ENCODE assay signal across 11 mouse cellular contexts in the genomic region with DNA sequence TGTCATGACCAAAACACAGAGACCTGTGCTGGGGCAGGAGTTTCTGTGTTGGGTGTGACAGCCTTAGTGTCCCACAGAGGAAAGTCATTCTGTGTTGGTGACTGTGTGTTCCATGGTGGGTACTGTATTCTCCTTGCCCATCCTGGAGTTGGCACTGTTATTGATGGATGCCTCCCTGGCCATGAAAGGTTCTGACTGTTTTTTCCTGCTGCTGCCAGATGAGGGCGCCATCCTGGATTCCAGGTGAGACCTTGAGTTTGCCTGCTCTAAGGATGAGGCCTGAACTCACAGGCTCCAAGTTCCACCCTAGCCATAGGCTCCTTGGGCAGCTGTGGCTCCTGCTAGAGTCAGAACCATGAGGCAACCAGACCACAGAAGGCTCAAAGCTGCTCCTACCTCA. TPM values are rescaled to one million over a fixed set of nuclear protein-coding genes. Genes with fewer than 3 reads are reported as not detected.
A peak's percentile ranks its signal among the peaks of the same experiment; 100 is the strongest.
DNase-seq lines count a peak whose midpoint lies in the region; ATAC-seq and TF ChIP-seq lines count a peak whose summit lies in the region.
"Had no signal": no experiment of that assay in that cellular context is flagged by ENCODE, and none has a peak within 500 bp of the region (broad histone marks: within the 10 kb centered on the region; RNA-seq: fewer than 3 reads in every experiment).

No protein-coding gene starts in this region.

- no peaks in the 10 kb centered on the region for H3K9me3 ChIP-seq in ES-E14 (ENCODE audit: control insufficient read depth, insufficient read depth, low read depth, low read length)
- H3K9me3 ChIP-seq: heart, embryonic 13.5 days had no signal

- DNase-seq in cerebellum, adult 2 months = peak in 1 of 2 experiments; percentile 27
- no peak for DNase-seq in cerebellum, postnatal 4 days (ENCODE audit: low spot score in 2 of 2)
- no peak for DNase-seq in layer of hippocampus, adult 2 months (ENCODE audit: low spot score in 2 of 2)
- no peak for DNase-seq in layer of hippocampus, postnatal 36 days
- DNase-seq in ES-E14 (ENCODE audit: low read depth, low spot score) = peak; percentile 50
- peak; percentile 43 for DNase-seq in induced T-regulatory cell, adult 2 months (ENCODE audit: low read depth)
- DNase-seq in ovary, adult 18-20 months (ENCODE audit: low spot score) = no peak
- DNase-seq: layer of hippocampus, adult 9-11 months had no signal

- no peak for ATAC-seq in granulocyte monocyte progenitor cell, adult 5-6 weeks (replicated peaks; ENCODE audit: poor library complexity, severe bottlenecking)
- ATAC-seq: Patski had no signal

- TF ChIP-seq CTCF in cerebellum, adult 2 months (IDR thresholded peaks at IDR 0.05; ENCODE audit: borderline replicate concordance, insufficient read depth, low read depth, low read length) = peak; percentile 42; the same call in 1 of the 2 replicates
- TF ChIP-seq CTCF in layer of hippocampus, adult 2 months (conservative IDR thresholded peaks at IDR 0.05) = peak; percentile 68

- no peak overlapping the region for H3K27ac ChIP-seq in cerebellum, adult 2 months (ENCODE audit: insufficient read depth, low read length)
- no peak overlapping the region for H3K27ac ChIP-seq in layer of hippocampus, adult 2 months
- H3K27ac ChIP-seq in ES-E14 (ENCODE audit: insufficient read depth, low read depth, low read length, poor library complexity, severe bottlenecking) = no peak overlapping the region
- H3K27ac ChIP-seq: heart, embryonic 13.5 days had no signal

- H3K4me3 ChIP-seq in cerebellum, adult 2 months (replicated peaks; ENCODE audit: insufficient read depth, low read depth, low read length) = no peak overlapping the region
- no peak overlapping the region for H3K4me3 ChIP-seq in layer of hippocampus, adult 2 months
- H3K4me3 ChIP-seq in ES-E14 (ENCODE audit: insufficient read depth in 1 of 2, low read depth in 1 of 2, low read length in 2 of 2, poor library complexity in 1 of 2, severe bottlenecking in 1 of 2) = no peak overlapping the region
- H3K4me3 ChIP-seq: heart, embryonic 13.5 days had no signal

- no peaks in the 10 kb centered on the region for H3K27me3 ChIP-seq in cerebellum, adult 2 months (ENCODE audit: control insufficient read depth, insufficient read depth, low read length)
- H3K27me3 ChIP-seq: heart, embryonic 13.5 days; Patski had no signal

- in situ Hi-C loops in ES-E14 (cut with MboI; ENCODE audit: low sequenced_read_pairs in 2 of 2, unreplicated experiment in 2 of 2) = no loop called here

- no peak overlapping the region for H3K9ac ChIP-seq in ES-E14 (ENCODE audit: insufficient read depth, low read depth, low read length, poor library complexity, severe bottlenecking)
- H3K9ac ChIP-seq: heart, embryonic 13.5 days had no signal

- WGBS in cerebellum, adult 2 months = 24% methylated on average over 1 of the region's 1 CpGs

- peaks cover 18% of the 10 kb centered on the region for H3K4me1 ChIP-seq in cerebellum, adult 2 months (ENCODE audit: control insufficient read depth, insufficient read depth, low read length)
- H3K4me1 ChIP-seq in ES-E14 (ENCODE audit: control insufficient read depth in 2 of 2, insufficient read depth in 2 of 2, low read length in 2 of 2, poor library complexity in 1 of 2) = peaks cover 0 to 2% of the 10 kb centered on the region in 2 experiments; a peak in 1 of 4 replicates

- H3K36me3 ChIP-seq in ES-E14 (ENCODE audit: control insufficient read depth, insufficient read depth, low read length, poor library complexity, severe bottlenecking) = peaks cover 3% of the 10 kb centered on the region; the same call in 1 of the 2 replicates

- no peak for TF ChIP-seq POLR2A in cerebellum, adult 2 months (IDR thresholded peaks at IDR 0.05; ENCODE audit: borderline replicate concordance, insufficient read depth, low read length)

TF ChIP-seq in ES-E14, 5 proteins besides CTCF, POLR2A, EP300 and RAD21:
- TF ChIP-seq ZNF384 (IDR thresholded peaks at IDR 0.05; ENCODE audit: low read depth, low read length) (no peak), HCFC1 (IDR thresholded peaks at IDR 0.05; ENCODE audit: borderline replicate concordance, insufficient read depth, low read length) (no peak), ZC3H11A (IDR thresholded peaks at IDR 0.05; ENCODE audit: borderline replicate concordance, low read depth, low read length) (no peak), CHD2 (IDR thresholded peaks at IDR 0.05; ENCODE audit: low read depth, low read length) (no peak), MAFK (IDR thresholded peaks at IDR 0.05; ENCODE audit: insufficient read depth, low read depth, low read length) (no peak)

RNA-seq across cellular contexts. Expression of a gene that starts 47.4 kb away (rescaled TPM):
- 36.0 and 36.1 TPM in 2 replicates for polyA plus RNA-seq in cerebellum, adult 2 months (2012; rRNA removed)
- 10 to 100 TPM; 34.2 to 38.2 TPM for total RNA-seq in layer of hippocampus, adult 2 months (2021)
- total RNA-seq in layer of hippocampus, postnatal 36 days (2021) = 10 to 100 TPM; 33.8 to 36.8 TPM
- total RNA-seq in ES-E14 (2012; rRNA removed) = 55.8 and 66.1 TPM in 2 replicates
- total RNA-seq in granulocyte monocyte progenitor cell, adult 5-6 weeks (2014; fragmentation: Nextera tagmentation) = 22.9 and 31.2 TPM in 2 replicates
- total RNA-seq in granulocyte monocyte progenitor cell, adult 5-6 weeks (2017) = 46.4 and 66.3 TPM in 2 replicates

RNA-seq across cellular contexts. Expression of a gene that starts 47.4 kb away (rescaled TPM):
- polyA plus RNA-seq in cerebellum, adult 2 months (2012; rRNA removed) = 31.6 and 33.7 TPM in 2 replicates
- total RNA-seq in layer of hippocampus, adult 2 months (2021) = 10 to 100 TPM; 25.8 to 30.4 TPM
- 10 to 100 TPM; 23.5 to 23.9 TPM for total RNA-seq in layer of hippocampus, postnatal 36 days (2021)
- total RNA-seq in ES-E14 (2012; rRNA removed) = 66.2 and 69.1 TPM in 2 replicates
- 35.9 and 45.8 TPM in 2 replicates for total RNA-seq in granulocyte monocyte progenitor cell, adult 5-6 weeks (2014; fragmentation: Nextera tagmentation)
- 36.2 and 37.2 TPM in 2 replicates for total RNA-seq in granulocyte monocyte progenitor cell, adult 5-6 weeks (2017)

Comparison
In these comparisons a context has a peak if more than half of its experiments do, and no peak if none do; other contexts are left out.
1. DNase-seq: peak in ES-E14 (single experiment) and induced T-regulatory cell, adult 2 months (single experiment); none in cerebellum, postnatal 4 days (0 of 2), layer of hippocampus, adult 2 months (0 of 2), layer of hippocampus, postnatal 36 days (0 of 2) and ovary, adult 18-20 months (single experiment).